Mouse (Mus musculus) C2C12 (cell line): ENCODE measurements around the gene Dynll2. TPM values are rescaled to one million over a fixed set of nuclear protein-coding genes. Genes with fewer than 3 reads are reported as not detected.
"Not testable (repeated sequence)": the region's sequence is repeated elsewhere in the genome, so short reads cannot be mapped to it uniquely, and the experiment has no call there.

Experiments
- H3K27me3 ChIP-seq: one replicate; pipeline ENCODE4 v1.6.1; 2011; ENCODE audit not compliant: control insufficient read depth, insufficient read depth, insufficient read length
- H3K36me3 ChIP-seq: one replicate; pipeline ENCODE4 v1.6.1; 2011; ENCODE audit not compliant: control insufficient read depth, insufficient read depth
- H3K4me3 ChIP-seq: one replicate; pipeline ENCODE4 v1.5.1; 2011; ENCODE audit warnings: mild to moderate bottlenecking, control low read depth; ENCODE audit not compliant: poor library complexity, insufficient read depth, severe bottlenecking
- H3K79me2 ChIP-seq: one replicate; pipeline ENCODE4 v1.6.1; 2011; ENCODE audit not compliant: control insufficient read depth, insufficient read depth
- H3K79me3 ChIP-seq: one replicate; pipeline ENCODE4 v1.6.1; 2011; ENCODE audit warnings: low read depth, control low read depth
- H3ac ChIP-seq: one replicate; pipeline ENCODE3; 2011; ENCODE audit warnings: low read depth; ENCODE audit not compliant: control insufficient read depth, insufficient read length
- CEBPB ChIP-seq: IDR thresholded peaks from one replicate; pipeline ENCODE4 v1.6.1; 2011; ENCODE audit warnings: low read depth, mild to moderate bottlenecking, control low read depth, moderate library complexity
- CTCF ChIP-seq: IDR thresholded peaks from one replicate; pipeline ENCODE4 v1.5.1; 2011; ENCODE audit not compliant: control insufficient read depth, insufficient read depth, insufficient read length
- FOSL1 ChIP-seq: IDR thresholded peaks from one replicate; pipeline ENCODE4 v1.8.0; 2011; ENCODE audit warnings: mild to moderate bottlenecking, low read length; ENCODE audit not compliant: poor library complexity, insufficient read depth, severe bottlenecking
- MAX ChIP-seq: IDR thresholded peaks from one replicate; pipeline ENCODE4 v1.6.1; 2011; ENCODE audit warnings: mild to moderate bottlenecking, control low read depth
- MYOD1 ChIP-seq: IDR thresholded peaks from one replicate; pipeline ENCODE4 v1.6.1; 2011; ENCODE audit warnings: low read depth; ENCODE audit not compliant: control insufficient read depth, insufficient read length
- MYOG ChIP-seq: IDR thresholded peaks from one replicate; pipeline ENCODE4 v1.6.1; 2011; ENCODE audit not compliant: control insufficient read depth, insufficient read length; ENCODE audit errors: extremely low read depth
- USF1 ChIP-seq: IDR thresholded peaks from one replicate; pipeline ENCODE4 v1.6.1; 2011; ENCODE audit warnings: low read depth, mild to moderate bottlenecking, control low read depth, moderate library complexity
- polyA plus RNA-seq: library from polyadenylated mRNA; unstranded; fragments of >200 nt; fragmentation: generic; extraction: Trizol; gene quantifications from one replicate; pipeline ENCODE4 v1.2.1, GENCODE M21; 2012; ENCODE audit warnings: missing spikeins

Gene Dynll2
- polyA plus RNA-seq, 1 experiment, result 75.1 TPM

DNA sequence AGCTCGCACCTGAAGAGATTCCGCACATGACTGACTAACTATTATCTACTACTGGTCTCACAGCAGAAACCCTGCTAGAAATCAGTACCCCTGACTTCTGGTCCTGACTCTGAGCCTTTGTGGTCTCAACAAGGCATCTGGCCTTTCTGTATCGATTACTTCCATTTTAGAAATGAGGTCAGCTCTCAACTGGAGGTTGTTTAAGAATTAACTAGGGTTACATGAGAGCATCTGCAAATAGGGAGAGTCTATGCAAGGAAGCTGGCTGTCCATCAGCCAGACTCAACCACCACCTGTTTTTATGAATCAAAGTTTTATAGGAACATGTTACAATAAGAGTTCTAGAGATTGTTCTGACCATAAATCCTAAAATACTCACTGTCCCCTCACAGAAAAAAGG, 2.8 kb downstream of the Dynll2 start:
- H3K27me3 ChIP-seq, result no peaks in the 10 kb centered on the region
- no peak overlapping the region for H3ac ChIP-seq
- peaks cover 60% of the 10 kb centered on the region for H3K79me2 ChIP-seq
- TF ChIP-seq MYOG (no peak), USF1 (no peak), CEBPB (no peak), MYOD1 (no peak), MAX (no peak), FOSL1 (no peak), CTCF (no peak)
- H3K79me3 ChIP-seq, result peaks cover 48% of the 10 kb centered on the region
- H3K4me3 ChIP-seq, result no peak overlapping the region
- peaks cover 55% of the 10 kb centered on the region for H3K36me3 ChIP-seq

DNA sequence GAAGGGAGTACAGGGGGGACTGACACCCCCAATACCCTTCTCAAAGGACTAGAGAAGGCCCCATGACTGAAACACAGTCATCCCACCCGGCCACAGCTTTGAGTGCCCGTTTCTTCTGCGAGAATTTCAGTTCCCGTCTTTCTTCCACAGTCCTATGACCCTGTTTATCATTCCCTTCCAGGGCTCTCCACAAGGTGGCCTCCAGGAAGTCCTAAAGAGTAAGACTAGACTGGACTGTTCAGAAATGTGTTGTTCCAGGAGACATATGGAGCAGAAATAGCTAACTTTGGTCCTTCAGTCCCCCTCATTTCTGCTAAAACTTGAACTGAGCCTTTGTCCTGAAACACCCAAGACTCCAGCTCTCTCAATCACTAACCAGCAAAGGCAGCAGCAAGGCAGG, 8.4 kb downstream of the Dynll2 start:
- peaks cover 18% of the 10 kb centered on the region for H3K79me3 ChIP-seq
- peaks cover 26% of the 10 kb centered on the region for H3K79me2 ChIP-seq
- TF ChIP-seq MYOG (no peak), MAX (no peak), MYOD1 (no peak), USF1 (no peak), FOSL1 (no peak), CEBPB (no peak), CTCF (no peak)
- H3K4me3 ChIP-seq, result no peak overlapping the region
- H3K36me3 ChIP-seq, result peaks cover 59% of the 10 kb centered on the region
- no peak overlapping the region for H3ac ChIP-seq
- H3K27me3 ChIP-seq, result no peaks in the 10 kb centered on the region

DNA sequence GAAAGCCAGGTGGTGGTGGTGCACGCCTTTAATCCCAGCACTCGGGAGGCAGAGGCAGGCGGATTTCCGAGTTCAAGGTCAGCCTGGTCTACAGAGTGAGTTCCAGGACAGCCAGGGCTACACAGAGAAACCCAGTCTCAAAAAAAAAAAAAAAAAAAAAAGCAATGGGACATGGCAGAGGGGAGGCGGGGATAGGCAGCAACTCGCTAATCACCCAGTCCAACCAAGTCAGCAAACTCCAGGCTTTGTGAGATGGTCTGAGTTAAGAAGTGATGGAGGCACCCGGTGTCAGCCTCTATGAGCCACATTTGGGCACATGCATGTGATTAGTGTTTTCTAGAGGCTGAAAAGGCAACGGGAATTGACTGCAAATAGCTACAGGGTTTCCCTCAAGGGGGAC, 10.3 kb downstream of the Dynll2 start:
- not testable (repeated sequence) for H3ac ChIP-seq, H3K4me3 ChIP-seq, H3K79me3 ChIP-seq, H3K27me3 ChIP-seq, H3K79me2 ChIP-seq
- H3K36me3 ChIP-seq, result peaks cover 41% of the 10 kb centered on the region

DNA sequence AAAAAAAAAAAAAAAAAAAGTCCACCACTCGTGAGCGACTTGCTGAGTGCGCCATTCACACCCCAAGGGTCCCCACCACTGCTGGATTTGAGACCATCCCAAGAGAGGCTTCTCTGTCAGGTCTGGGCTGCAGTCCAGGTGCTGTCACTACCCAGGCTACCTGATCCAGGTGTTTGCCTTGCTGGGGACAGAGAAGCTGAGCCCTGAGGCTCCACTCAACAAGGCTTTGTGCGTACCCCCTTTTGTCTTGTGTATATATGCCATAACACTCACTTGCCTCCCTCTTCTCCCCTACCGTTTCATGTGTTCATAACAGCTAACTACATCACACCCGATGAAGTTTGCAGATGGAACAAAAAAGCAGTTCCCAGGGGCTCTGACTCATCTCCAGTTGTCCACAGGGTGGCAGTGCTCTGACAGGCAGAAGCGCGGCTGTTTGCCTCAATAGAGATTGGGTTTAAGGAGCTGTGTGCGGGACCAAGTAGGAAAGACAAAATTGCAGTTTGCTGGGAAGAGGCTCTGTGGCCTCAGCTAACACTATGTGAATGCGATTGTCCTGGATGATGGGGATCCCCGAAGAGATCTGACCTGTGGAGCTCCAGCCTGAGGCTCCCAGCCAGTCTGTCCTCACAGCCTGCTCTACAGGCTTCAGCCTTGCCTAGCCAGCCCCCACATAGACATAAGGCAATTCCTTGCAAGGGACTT, 12.7 kb downstream of the Dynll2 start:
- TF ChIP-seq CEBPB (no peak), CTCF (peak; percentile 55), USF1 (no peak)
- H3K4me3 ChIP-seq, result no peak overlapping the region
- no peaks in the 10 kb centered on the region for H3K79me2 ChIP-seq
- no peaks in the 10 kb centered on the region for H3K27me3 ChIP-seq
- no peaks in the 10 kb centered on the region for H3K79me3 ChIP-seq
- H3K36me3 ChIP-seq, result peaks cover 17% of the 10 kb centered on the region
- H3ac ChIP-seq, result no peak overlapping the region

DNA sequence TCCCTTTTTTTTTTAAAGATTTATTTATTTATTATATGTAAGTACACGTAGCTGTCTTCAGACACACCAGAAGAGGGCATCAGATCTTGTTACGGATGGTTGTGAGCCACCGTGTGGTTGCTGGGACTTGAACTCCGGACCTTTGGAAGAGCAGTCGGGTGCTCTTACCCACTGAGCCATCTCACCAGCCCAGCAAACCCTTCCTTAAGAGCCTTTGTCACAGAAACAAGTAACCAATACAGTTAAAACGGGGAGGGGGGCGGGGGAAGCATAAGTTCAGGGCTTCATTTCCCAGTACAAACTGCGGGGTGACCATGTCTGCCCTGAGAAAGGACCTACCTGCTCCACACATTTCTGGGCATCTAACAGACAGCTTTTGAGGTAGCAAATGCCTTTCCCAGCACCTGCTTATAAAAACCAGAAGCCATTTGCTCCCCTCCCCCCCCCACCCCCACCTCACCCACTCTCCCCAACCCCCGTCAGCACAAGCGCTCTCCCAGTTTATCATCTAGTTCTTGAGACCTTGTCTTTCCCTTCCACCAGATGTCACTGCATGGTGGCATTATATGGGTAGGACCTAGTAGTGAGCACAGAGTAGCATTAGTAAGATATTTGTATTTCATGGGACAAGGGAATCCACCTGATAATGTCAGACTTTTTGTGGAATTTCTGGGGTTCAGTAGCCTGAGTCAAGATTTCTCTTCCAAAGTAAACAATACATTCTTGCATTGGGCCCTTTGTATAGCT, 13.6 kb downstream of the Dynll2 start:
- TF ChIP-seq MYOD1 (no peak), MAX (no peak), FOSL1 (no peak), CTCF (no peak), MYOG (no peak), USF1 (no peak), CEBPB (no peak)
- H3ac ChIP-seq, result no peak overlapping the region

DNA sequence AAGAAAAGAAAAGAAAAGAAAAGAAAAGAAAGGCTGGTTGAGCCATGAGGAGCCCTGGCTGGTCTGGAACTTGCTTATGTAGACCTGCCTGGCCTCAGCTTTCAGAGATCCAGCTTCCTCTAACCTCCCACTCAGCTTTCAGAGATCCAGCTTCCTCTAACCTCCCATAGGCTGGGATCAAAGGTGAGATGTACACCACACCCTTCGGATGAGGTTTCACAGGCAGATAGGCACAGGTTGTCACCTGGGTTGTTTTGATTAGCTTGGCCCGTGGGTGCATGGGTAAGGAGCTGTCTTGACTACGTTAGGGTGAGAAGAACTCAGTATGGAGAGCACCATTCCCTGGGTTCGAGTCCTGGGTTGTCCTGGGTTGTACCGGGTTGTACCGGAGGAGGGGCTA, 14.5 kb downstream of the Dynll2 start:
- Histone ChIP-seq H3K79me2 (no peaks in the 10 kb centered on the region), H3K4me3 (no peak overlapping the region), H3K27me3 (no peaks in the 10 kb centered on the region), H3ac (no peak overlapping the region), H3K79me3 (no peaks in the 10 kb centered on the region), H3K36me3 (no peaks in the 10 kb centered on the region)
- TF ChIP-seq MYOD1 (no peak), FOSL1 (no peak), CTCF (no peak), MAX (no peak), CEBPB (no peak), USF1 (no peak), MYOG (no peak)

More for the DNA sequence above, 13.6 kb downstream of the Dynll2 start:
- H3K79me2 ChIP-seq, result no peaks in the 10 kb centered on the region
- H3K27me3 ChIP-seq, result no peaks in the 10 kb centered on the region
- H3K36me3 ChIP-seq, result peaks cover 8% of the 10 kb centered on the region
- H3K4me3 ChIP-seq, result no peak overlapping the region
- H3K79me3 ChIP-seq, result no peaks in the 10 kb centered on the region
